Mouse (Mus musculus): Measurements from ENCODE around the gene Crispld2. TPM values are rescaled to one million over a fixed set of nuclear protein-coding genes. Genes with fewer than 3 reads are reported as not detected.

Crispld2 gene
- total RNA-seq, 2 experiments from 2014 or later: 1.3 to 2.6 TPM

GRCm38 (mm10) chr8:119997266-119997665 lies 5.0 kb downstream of the Crispld2 start:
- no peak for DNase-seq (ENCODE audit: low spot score in 2 of 2)

DNA sequence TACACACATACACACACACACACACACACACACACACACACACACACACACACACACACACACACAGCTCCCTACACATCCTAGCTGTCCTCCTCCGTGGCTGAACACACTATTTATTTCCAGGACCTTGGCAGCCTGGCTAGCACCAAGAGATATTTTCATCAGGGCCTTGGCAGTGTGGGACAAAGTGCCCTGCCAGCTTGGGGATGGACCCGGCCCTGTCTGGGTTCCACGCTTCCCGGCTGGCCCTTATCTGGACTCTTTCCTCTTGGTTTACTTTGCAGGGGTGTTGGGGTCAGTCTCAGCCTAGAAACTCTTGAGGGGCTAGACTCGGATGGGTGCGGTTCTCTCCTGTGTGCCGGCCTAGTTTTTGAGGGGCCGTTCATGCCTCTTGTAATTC lies 8.2 kb downstream of the Crispld2 start:
- DNase-seq (ENCODE audit: low spot score in 2 of 2): no peak

GRCm38 (mm10) chr8:120001712-120002111 lies 9.5 kb downstream of the Crispld2 start:
- DNase-seq (ENCODE audit: low spot score in 2 of 2): no peak

DNA sequence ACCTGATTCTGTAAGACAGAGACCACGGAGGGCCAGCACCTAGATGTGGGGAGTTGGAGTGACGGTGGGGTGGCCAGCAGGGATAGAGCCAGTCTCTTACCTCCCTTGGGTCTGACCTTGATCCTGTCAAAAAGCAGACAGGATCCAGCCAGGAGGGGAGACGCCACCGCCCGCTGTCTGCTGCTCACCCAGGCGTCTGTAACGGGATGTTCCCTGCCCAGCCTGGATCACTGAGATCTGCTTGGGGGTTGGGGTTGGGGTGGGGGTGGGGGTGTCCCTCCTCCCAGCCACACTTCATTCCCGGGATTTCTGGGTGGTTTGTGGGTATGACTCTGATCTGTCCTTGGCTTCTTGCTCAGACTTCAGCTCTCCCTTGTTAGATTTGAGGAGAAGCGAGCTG lies 10.1 kb downstream of the Crispld2 start:
- DNase-seq (ENCODE audit: low spot score in 2 of 2): no peak

DNA sequence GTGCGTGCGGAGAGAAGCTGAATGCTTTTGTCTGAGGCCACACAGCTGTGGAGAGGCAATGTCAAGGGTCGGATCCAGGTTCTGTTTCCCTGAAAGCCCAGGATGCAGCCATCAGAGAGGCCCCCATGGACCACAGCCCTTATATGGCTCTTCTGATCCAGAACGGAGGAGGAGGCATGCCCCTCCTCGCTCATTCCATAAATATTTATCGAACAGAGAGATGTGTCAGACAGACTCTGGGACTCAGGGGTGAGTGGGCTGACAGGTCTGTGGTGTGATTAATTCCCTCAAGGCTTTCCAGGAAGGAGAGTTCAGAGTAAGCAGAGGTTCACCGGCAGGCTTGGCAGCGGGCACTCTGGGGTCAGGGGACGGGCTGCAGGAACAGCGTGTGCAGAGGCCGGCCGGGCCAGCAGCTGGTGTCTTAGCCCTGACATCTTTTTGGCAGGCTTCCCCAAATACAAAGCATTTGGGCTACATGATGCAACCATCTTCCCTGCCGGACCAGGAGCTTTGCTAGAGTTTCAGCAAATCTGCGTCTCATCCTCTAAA lies 12.0 kb downstream of the Crispld2 start:
- no peak for DNase-seq (ENCODE audit: low spot score in 2 of 2)

- DNase-seq (ENCODE audit: low spot score in 2 of 2): no peak
Measured at GRCm38 (mm10) chr8:120004705-120005381, 12.6 kb downstream of the Crispld2 start.

DNA sequence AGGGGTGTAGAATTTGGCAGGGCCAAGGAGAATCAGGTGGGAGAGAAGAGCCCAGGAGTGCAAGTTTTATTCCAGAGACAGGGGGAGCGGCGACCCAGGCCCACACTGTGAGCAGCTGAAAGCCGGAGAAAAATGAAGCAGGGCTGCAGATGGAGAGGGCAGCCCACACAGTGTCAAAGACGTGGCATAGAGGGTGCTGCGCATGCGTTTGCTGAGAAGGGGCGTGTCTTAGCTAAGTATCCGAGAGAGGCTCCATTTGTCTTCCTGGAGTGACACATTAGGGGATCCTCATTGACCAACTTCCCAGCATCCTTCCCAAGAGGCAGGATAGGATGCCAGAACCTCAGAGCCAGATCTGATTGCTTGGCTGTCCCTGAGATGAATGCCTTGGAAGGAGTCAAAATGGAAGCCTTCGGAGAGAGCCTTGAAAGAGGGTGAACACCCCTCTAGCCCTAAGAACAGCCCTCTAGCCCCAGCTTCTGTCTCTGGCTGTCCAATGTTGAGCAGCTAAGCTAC lies 14.5 kb downstream of the Crispld2 start:
- DNase-seq (ENCODE audit: low spot score in 2 of 2): no peak

DNA sequence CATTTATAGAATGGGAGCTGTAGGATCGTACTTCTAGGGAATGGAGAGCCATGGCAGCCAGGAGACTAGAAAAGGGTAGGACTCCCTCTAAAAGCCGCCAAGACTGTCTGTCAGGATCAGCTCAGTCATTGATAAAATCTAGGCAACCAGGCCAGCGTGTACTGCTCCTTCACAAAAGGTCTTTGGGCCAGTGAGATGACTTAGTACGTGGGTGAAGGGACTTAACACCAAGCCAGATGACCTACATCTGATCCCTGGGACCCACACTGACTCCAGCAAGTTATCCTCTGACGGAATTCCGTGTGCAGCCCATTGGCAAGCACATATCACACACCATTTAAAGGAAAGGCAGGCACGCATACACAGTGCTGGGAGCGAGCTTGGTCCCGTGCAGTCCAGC lies 14.9 kb downstream of the Crispld2 start:
- no peak for DNase-seq (ENCODE audit: low spot score in 2 of 2)

GRCm38 (mm10) chr8:120009284-120009683 lies 17.0 kb downstream of the Crispld2 start:
- no peak for DNase-seq (ENCODE audit: low spot score in 2 of 2)

DNA sequence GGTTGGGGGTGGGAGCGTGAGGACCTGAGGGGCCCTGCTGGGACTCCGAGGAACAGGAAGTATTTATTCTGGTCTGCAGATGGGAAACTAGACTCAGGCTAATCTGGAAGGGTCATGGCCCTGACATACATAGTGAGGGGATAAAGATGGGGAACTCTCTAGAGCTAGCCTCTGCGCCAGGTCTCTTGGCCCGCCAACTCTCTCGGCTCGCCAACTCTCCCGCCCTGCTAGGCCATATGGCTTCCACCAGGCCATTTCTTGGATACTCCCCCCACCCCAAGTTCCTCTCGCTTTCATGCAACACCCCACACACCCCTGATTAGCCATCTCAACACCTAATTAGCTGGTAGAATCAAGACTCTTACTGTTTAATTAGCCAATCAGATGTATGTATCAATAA lies 20.3 kb downstream of the Crispld2 start:
- DNase-seq (ENCODE audit: low spot score in 2 of 2): no peak

DNA sequence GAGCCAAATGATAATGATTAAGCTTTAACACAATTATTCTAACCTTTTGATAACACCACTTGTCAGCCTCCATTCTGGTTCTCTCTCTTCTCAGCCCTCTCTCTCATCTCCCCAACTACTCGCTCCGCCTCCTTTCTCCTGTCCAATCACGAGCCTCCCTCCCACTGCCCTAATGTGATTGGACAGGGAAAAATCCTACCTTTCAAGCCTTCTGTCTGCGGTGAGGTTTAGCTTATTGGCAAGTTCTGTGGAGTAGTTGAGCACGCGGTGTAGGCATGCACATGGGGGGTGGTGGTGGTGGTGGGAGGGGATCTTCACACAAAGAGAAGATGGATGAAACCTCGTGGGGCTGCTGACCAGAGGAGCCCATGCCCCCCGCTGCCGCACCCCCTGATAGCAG lies 20.7 kb downstream of the Crispld2 start:
- no peak for DNase-seq (ENCODE audit: low spot score in 2 of 2)

DNA sequence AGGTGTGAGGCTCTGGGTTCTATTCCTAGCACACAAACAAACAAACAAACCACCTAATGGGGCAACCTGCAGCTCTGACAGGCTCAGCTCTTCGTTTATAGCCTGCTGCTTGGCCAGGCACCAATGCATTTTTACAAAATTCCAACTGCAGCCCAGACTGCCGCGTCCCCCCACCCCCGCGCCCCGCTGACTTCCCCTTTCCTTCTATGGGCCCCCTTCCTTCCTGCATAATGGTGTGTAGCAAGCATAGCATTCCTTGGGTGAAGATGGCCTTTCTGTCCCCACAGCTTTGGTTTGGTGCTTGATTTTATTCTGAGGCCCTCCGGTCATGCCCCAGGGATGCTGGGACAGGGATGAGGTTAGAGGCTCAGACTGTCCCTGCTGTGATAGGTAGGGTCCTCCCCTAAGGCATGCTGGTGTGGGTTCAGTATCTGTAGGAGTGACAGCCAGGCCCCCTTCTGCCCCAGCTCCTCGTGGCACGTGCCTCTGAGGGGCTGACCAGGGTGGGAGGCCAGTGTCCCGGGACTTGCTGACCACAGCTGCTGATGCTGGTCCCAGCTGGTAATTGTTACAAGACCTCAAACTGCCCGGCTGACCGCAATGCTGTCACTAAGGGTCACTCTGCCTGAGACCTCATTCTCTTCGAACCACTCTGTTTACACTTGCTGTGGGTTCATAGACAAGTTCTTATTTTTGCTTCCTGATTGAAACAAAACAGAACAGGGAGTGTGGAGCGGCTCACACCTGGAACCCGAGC lies 22.2 kb downstream of the Crispld2 start:
- DNase-seq (ENCODE audit: low spot score in 2 of 2): no peak

DNA sequence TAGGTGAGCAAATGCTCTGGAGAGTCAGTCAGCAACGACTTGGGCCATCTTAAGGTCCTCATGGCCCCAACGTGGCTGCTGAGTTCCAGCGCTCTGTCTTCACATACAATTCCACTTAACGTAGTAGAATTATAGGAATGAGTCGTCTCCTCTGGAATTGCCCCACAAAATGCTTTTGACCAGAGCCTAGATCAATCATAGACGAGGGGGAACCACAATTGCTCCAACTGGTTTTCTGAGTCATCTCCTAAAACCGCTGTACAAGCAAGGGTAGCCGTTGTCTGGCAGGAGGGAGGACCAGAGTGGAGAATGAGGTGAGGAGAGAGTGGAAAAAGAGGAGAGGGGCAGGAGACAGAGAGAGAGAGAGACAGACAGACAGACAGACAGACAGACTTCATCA lies 23.7 kb downstream of the Crispld2 start:
- no peak for DNase-seq (ENCODE audit: low spot score in 2 of 2)

DNA sequence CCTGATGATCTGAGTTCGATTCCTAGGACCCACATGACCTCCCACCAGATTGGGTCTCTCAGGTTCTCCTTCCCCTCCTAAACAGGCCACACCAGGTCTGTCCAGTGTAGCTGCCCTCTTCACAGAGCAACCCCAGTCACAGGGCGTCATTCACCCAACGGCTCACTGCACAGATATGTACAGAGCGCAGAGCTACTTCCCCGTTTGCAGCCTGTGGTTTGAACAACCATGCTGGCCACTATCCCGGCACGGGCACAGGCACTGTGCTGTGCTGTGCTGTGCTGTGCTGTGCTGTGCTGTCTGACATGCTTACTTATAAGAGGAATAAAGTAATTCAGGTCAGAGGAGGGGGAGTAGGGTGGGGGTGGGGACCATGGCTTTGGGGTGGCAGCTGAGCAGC lies 24.2 kb downstream of the Crispld2 start:
- no peak for DNase-seq (ENCODE audit: low spot score in 2 of 2)

DNA sequence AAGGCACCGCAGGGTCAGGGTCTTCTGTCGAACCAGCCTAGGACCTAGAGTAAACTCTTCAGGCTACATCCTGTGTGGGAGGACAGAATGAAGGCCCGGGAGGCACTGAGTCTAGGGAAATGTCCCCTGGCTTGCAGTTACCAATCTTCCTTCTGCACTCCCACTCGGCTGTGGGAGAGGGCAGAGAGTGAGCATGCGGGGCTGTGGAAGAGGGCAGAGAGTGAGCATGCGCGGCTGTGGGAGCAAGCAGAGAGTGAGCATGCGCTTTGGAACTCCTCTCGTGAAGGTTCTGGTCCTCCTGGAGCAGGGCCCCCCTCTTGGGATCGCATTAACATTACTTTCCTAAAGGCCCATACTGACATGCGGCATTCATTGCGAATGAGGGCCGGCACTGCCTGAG lies 25.1 kb downstream of the Crispld2 start:
- no peak for DNase-seq (ENCODE audit: low spot score in 2 of 2)

DNA sequence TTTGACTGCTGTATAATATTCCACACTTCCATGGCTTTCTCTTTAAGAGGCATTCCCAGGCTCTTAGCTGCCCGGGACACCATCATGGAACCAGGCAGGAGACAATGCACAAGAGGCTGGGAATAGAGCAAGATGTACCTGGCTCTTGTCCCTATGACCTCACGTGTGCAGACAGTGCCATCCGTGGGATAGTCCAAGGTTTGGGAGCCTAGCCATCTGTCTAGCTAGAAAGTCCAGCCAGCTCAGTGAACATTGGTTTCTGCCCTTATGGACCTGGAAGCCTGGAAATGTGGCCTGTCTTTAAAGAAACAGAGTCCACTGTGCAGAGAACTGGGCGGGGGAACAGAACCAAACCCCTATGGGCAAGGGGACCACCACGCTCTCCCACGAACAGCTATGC lies 25.5 kb downstream of the Crispld2 start:
- DNase-seq (ENCODE audit: low spot score in 2 of 2): no peak

GRCm38 (mm10) chr8:120018379-120018778 lies 26.1 kb downstream of the Crispld2 start:
- DNase-seq (ENCODE audit: low spot score in 2 of 2): no peak

DNA sequence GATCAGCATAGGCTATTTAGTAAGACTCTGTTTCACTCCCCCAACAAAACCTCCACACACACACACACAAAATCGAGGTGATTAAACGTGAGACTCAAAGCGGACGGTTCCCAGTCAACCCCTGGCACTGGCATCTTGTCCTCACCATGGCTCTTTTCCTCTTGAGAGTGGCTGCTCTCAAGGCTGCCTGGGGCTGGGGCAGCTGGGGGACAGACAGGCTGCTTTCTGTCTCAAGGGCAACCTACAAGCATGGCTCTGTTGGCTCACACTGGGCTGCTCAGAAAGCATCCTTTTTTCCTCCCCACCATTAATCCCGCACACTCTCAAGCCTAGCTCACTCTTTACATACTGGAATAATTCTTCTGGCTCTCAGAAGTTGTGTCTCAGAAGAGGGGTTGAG lies 27.1 kb downstream of the Crispld2 start:
- DNase-seq (ENCODE audit: low spot score in 2 of 2): no peak

GRCm38 (mm10) chr8:120020298-120020697 lies 28.1 kb downstream of the Crispld2 start:
- no peak for DNase-seq (ENCODE audit: low spot score in 2 of 2)

GRCm38 (mm10) chr8:120026199-120026598 lies 34.0 kb downstream of the Crispld2 start:
- no peak for DNase-seq (ENCODE audit: low spot score in 2 of 2)

GRCm38 (mm10) chr8:120026991-120027390 lies 34.8 kb downstream of the Crispld2 start:
- DNase-seq (ENCODE audit: low spot score in 2 of 2): no peak

DNA sequence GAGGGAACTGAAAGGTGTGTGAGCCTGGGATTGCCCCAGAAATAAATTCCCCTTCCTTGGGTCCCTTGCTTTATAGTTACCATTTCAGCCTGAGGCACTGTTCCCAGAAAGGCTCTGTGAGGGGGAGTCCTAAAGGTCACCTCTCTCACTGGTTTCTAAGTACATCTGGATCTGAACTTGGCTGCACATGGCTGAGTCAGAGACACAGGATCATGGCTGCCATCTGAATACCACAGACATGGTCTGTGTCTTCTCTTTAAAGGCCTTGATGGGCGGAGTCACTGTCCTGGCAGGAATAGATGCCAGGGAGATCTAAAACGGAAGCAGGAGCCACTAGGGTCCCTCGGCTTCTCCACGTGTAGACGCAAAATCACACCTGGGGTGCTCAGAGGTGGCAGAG lies 38.2 kb downstream of the Crispld2 start:
- DNase-seq (ENCODE audit: low spot score in 2 of 2): no peak
